Mouse (Mus musculus): ENCODE results near the gene Btbd19.

The Btbd19 gene

DNA sequence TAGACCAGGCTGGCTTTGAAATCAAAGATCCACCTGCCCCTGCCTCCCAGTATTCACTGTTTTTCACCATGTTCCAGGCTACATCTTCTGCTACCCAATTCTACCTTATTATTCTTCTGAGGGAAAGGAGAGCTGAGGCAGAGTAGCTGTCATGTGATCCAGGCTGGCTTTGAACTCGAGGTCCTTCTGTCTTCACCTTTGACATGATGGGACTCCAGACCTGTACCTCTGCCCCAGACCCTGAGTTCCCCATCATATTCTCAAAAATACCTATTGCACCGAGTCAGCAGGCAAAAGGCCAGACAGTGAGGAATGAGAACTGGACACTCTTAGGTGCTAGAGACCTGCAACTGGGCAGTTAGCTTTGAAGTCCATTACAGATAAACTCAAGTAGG, 9.1 kb upstream of the Btbd19 start:
- no peak for DNase-seq (ENCODE audit: low read depth)

DNA sequence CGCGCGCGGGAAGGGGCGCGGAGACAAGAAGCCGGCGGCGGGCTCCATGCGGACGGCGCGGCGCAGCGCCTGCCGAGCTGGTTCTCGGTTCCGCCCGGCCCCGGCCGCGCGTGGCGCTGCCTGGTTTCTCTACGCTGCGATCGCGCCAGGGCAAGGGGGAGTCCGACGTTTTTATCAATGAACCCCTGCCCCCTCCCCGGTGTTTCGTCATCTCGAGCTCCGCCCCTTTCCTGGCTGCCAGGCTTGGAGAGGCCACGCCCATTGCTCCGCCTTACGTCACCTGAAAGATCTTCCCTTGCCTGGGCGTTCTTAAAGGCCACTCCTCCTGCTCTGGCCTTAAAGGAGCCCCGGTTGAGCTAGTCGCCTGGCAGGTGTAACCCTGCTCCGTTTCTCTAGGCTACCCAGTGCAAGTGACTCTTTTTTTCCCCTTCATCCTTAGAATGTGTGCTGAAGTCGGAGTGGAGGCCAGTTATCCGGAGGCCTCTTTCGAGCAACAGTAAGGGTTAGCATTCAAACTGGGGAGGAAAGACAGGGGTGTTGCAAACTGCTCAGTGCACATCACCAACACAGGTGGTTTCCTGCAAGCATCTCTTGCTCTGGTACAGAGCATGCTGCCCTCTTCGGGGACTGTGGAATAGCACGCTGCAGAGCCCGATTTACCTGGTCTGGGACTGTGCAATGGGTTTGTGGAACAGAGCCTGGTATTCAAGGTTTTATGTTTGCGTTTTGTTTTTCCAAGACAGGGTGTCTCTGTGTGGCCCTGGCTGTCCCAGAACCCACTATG, 8.5 kb upstream of the Btbd19 start, which contains the start of gene Plk3:
Gene Plk3, minus strand, starts transcription at position 147 of the 784 bp plus-strand sequence.
- peak; percentile 97 for DNase-seq (ENCODE audit: low read depth)

DNA sequence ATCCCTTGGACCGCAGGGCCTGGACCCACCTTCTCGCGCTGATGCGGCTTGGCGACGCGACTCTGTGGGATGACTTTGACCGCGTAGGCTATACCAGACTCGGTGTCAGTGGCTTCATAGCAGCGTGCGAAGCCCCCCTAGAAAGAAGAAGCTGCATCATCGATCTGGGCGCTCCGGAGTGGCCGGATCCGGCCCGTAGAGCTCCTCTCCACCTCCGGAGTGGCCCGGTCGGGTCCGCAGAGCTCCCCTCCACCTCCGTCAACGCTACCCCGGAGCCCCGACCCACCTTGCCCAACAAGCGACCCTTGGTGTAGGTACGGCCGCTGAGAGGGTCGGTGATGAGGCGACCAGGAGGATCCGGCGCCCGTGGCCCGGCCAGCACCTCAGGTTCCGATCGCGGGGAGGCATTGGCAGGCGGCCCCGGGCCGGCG, 7.9 kb upstream of the Btbd19 start:
- no peak for DNase-seq (ENCODE audit: low read depth)

DNA sequence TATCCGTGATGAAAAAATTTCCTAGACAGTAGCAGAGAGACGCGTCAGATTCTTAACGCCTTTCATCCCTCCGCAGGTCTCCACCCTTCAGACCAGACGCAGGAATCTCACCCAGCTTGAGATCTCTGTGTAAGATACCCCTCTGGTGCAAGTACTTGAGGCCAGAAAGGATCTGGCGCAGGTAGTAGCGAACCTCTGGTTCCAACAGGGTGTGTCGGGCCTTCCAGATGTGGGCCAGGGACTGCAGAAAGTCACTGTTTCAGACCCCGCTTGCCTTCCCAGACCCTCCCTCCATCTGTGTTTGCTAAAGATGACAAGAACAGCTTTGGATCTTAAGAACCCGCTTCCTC, 7.2 kb upstream of the Btbd19 start:
- DNase-seq (ENCODE audit: low read depth), result no peak

DNA sequence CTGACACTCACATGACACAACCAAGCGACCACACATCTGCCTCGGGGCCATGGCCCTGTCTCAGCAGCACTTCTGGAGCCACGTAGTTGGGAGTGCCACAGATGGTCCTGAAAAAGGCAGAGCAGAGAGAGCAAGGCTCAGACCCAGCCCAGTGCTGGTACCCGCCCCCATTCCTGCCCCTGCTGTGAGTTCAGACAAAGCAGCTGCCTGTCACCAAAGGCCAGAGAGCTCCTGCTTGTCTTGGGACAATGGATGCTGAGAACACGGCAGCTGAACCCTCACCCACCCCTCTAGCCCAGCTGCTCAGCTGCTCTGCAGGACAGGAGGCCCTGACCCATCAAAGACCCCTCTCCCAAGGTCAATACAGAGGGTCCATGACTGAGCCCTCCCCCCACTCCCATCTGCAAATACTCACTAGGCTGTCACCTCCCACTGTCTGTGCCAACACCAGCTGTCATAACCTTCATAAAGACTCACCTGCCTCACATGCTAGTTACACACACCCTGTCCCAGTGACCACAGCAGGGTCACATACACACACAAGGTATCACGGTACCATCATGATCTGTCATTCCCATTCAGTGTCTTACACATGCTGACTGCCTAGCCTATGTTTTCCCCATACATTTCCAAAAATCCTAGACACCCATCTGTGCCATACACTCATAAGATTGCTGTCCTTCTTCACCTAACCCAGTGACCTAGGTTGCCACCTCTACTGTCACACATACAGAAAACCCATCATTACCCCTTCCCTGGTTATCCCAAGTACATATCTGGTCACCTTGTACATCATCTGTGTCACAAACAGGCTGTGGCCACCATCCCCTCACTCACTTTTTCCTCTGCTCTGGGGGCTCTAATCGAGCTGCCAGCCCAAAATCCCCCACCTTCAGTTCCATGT, 6.6 kb upstream of the Btbd19 start:
- DNase-seq (ENCODE audit: low read depth), result no peak

DNA sequence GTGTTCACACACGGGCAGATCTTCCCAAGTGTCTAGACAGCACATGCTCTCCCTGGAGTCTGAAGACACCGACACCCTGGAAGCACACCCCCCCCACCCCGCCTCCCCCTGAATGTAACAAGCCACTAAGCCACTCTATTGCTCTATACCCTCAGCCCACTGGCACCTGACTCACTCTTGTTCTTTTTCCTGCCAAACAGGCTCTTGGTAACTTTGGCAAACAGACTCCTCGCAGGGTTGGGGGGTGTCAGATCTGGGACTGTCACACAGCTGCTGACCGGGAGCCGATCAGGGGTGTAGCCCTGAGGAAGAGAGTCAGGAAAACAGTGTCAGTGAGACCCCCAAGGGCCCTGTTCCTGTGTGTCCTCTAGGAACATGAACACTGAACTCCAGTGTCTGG, 5.7 kb upstream of the Btbd19 start:
- DNase-seq (ENCODE audit: low read depth), result no peak

DNA sequence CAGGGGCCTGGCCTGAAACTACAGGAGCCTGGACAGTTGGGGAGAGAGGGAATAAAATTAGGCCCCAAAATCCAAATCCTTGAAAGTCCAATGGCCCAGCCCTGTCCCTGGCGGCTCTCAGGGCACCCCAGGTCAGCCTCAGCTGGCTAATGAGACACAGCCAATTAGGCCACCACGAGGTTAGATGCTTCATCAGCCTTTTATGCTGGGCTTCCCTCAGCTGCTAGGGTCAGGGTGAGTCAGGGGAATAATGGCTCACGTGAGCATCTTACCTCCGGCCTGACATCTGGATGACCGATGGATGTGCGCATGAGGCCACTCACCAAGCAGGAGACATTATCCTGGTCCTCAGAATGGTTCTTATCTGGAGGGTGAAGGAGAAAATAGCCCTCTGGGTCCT, 5.3 kb upstream of the Btbd19 start:
- no peak for DNase-seq (ENCODE audit: low read depth)

DNA sequence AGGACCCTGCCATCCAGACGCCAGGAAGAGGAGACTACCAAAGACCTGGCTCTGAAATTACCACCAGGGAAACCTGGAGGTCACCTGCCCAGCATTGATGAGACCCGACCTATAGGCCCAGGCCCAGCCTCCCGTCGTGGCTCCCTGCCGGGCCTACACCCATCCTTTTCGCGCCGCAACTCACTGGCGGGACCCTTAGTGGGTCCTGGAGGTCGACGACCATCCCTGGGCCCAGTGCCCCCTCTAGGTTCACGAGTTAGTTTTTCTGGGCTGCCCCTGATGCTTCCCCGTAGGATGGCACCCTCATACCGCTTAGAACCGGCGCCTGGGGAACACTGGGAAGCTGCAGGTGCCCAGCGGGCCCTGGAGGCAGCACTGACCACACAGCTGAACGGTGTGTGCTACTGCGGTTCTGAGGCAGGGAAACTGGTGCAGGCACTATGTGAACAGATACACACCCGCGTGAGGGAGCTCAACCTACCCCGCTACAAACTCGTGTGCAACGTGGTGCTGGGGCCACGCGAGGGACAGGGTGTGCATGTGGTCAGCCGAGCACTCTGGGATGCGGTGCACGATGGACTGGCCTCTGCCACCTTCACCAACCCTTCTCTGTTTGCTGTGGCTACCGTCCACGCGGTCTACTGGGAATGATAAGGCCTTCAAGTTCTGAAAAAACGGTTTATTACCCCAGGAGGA, 2.6 kb upstream of the Btbd19 start:
- DNase-seq (ENCODE audit: low read depth), result no peak

DNA sequence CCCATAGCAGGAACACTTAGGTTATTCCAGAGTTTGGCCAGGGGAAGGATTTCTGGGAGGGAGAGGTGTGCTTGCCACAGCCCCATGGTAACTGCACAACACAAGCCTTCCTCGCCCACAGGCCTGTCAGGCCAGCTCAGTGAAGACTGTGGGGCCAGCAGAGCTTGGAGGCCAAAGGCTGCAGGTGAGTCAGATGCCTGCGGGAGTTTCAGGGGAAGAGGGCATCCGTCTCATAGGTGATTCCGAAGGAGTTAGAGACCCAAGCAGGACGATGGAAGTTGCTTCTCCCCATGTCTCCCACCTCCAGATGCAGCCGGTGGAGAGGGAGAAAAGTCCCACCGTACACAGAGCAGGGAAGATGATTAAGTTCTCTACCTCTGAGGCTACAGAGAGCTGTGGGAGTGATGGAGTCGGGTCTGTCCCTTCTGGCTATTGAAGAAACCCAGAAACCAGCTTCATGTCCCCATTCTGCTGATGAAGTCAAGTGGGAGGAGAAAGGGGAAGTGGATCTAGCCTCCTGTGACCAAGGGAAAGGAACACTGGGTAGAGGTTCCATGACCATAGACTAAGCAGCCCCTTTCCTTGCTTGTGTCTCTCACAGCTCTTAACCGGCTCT, 1.3 kb upstream of the Btbd19 start, which contains the start of gene Tctex1d4:
Gene Tctex1d4, plus strand, starts transcription at position 120 of the 616 bp plus-strand sequence.
- no peak for DNase-seq (ENCODE audit: low read depth)

DNA sequence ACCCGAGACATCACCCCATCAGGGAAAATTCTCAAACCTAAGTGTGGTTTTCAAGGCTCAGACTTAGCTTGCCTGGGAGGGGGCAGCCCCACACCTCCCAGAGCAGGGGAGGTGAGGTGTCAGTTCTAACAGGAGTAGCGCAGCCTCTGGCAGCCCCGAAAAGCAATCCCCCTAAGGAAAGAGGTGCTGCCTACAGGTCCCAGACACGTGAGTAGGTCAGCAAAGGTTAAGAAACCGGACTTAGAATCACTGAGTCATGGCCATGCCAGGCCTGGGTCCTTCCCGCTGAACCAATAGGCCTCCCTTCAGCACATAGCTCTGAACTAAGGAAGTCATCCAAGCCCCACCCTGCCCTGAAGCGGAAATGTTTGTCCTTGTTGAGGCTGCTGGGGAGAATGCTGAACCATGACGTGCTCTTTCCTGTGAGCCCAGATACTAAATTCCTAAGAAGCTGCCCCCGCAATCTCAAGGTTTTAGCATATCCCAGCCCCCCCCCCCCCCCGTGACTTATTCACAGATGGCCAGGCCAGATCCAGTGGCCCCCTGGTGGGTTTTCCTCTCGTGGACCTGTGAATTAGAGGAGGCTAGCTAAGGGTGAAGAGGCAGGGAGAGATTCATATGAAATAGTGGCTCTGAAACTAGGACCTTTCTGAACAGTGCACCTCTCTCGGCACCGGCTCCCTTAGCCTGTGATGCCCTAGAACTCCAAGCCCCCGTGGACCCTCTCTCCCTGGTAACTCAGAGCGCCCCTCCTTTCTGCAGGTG, 567 bp upstream of the Btbd19 start:
- DNase-seq (ENCODE audit: low read depth), result no peak

DNA sequence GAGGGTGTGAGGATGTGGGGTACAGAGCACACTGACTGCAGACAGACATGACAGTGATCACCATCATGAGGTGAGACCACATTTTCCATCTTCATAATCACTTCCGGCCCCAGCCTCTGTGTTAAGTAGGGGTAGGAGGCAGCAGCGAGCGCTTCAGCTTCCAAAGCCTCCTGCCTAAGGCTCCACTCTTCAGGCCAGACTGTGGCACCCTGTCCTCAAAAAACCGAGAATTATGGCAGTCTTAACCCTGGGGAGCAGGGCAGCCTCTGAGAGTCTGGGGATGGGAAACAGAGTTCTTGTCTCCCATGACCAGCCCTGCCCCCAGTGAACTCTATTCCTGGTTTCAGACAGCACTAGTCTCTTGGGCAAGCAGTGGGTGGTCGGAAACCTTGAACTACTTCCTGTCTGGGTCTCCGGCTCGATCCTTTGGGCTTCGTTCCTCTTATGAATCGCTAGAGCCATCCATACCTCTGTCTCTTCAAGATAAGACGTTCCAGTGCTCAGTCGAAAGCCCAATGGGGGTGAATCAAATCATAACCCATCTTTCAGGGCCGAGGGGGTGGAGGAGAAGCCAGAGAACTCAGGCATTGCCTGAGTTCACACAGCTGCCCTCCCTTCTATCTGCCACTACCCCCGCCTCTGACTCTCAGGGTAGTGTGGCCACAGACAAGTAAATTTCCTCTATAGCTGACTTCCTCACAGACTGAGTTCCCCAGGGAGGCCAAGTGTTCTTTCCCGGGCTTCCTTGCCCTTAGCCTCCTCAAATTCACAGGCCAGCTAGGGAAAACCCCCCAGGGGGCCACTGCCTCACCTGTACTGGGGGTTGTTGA, 792 bp downstream of the Btbd19 start:
- peak; percentile 43 for DNase-seq (ENCODE audit: low read depth)

DNA sequence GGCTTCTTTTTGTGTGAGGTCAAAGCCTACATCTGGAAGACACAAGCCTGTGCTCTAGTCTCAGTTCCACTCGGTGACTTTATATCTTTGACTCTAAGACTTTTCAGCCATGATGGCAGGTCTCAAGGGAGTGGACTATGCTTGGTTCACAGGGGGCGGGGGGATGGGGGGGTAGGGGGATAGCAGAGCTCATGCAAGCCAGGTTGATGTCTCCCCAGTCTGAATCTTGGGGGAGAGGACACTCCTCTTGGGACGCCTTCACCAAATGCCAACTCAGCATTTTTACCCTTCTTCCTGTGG, 1.4 kb downstream of the Btbd19 start:
- no peak for DNase-seq (ENCODE audit: low read depth)

DNA sequence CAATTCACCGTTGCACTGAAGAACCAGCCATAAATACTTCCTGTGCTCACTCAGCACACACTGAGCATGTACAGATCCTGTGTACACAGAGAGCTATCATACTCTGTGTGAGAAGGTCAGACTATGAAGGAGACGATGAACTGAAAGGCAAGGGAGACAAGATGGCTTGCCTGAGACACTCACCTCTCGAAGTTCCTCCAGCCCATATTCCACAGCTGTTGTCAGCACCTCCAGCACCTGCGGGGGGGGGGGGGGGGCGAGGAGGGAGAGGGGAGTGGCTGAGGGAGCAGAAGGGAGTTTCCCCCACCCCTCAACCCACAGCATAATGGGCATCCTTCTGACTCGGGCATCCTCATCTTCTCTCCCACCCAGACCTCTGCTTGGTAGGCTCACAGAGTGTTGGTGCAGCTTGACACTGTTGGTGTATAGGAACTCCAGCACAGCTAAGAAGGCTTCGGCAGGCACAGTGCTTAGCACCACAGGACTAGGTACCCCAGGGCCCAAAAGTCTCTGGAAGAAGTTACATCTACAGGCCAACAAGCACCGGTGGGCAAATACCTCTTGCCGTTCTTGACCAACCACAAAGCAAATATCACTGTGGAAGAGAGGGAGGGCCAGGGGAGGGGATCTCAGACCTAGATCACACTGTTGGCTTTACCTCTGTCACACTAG, 1.8 kb downstream of the Btbd19 start:
- no peak for DNase-seq (ENCODE audit: low read depth)

DNA sequence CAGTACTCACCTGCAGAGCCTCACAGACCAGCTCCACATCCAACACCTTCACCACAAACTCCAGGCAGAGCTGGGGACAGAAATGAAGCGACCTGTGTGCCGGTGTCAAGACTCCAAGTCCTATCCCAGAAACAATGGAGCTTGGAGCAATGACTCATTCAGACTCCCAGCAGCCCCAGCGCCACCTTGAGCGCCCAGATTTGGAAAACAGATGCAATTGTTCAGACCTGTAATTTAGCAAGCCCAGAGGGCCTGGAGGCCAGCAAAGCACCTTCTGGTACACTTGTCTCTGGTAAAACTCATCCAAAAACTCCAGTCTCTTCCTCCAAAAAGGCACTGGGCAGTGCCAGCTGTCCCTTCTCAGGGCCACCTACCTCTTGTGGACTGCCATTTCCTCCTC, 3.3 kb downstream of the Btbd19 start:
- DNase-seq (ENCODE audit: low read depth), result no peak

DNA sequence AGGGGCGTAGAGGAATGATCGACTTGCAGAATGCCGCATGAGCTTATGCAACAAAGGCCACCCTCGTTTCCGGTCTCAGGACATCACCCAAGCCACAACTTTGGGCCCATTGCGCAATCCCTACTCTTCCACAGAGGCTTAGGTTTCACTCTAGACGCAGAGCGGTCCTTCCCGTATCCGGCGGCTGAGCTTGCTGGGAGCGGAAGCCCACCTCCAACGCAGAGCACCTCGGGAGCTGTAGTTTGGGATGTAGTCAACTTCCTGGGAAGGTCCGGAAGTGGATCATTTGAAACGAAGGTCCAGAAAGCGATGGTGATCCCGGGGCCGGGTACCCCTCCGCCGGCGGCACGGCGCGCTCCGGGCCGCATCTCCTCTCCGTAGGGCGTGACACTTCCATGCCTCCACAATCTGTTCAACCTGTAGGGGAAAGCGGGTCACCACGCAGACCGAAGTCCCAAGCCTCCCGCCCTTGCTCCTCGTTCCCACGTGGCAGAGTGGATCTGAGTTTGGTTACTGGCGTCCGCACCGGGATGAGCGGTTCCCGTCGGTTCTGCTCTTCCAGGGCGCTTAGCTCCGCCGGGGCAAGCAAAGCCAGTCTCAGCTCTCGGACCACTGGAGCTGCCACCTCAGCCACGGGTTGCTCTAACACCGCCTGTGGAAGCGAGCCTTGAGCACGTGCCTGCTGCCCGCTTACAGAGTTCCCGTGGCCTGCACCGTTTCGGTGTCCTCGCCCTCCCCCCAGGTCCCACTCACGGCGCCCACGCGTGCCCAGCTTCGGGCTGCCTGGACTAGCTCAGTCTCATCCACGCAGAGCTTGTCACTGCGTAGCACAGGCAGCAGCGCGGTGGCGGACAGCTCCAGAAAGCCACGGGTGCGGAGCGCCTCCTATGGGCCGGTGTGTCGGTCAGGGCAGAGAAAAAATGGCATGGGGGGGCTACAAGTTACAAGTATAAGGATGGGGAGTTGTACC, 4.8 kb downstream of the Btbd19 start:
- peak; percentile 91 for DNase-seq (ENCODE audit: low read depth)

DNA sequence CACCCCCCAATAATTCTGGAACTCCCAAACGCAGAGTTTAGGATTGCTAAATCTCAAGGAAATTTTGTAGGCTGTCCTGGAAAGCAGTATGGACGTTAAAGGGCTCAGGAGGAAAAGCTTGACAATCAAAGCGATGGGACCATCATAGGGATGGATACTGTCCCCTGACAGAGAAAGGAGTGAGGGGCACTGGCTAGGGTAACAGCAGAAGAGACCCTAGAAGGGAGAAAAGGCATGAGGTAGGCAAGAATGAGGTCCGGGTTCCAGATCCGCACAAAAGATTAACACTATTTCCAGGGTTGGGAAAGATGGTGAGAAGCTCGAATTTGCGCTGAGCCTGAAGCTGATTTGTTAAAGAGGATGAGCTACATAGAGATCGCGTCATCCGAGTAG, 5.5 kb downstream of the Btbd19 start:
- no peak for DNase-seq (ENCODE audit: low read depth)

DNA sequence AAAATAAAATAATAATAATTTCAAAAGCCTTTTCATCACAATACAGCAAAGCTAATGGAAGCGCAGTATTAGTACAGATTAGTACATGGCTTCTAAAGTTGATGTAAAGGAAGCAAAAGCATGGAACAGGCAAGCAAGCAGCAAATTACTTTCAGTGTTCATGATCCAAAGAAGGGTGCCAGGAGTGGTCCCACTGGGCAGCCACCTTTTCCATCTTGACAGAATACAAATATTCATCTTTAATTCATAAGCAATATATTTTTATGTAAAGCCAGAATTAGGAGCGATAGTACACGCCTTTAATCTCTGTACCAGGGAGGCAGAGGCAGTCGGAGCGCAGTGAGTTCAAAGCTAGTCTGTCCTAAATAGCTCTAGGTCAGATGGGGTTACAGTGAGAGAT, 5.9 kb downstream of the Btbd19 start:
- no peak for DNase-seq (ENCODE audit: low read depth)

DNA sequence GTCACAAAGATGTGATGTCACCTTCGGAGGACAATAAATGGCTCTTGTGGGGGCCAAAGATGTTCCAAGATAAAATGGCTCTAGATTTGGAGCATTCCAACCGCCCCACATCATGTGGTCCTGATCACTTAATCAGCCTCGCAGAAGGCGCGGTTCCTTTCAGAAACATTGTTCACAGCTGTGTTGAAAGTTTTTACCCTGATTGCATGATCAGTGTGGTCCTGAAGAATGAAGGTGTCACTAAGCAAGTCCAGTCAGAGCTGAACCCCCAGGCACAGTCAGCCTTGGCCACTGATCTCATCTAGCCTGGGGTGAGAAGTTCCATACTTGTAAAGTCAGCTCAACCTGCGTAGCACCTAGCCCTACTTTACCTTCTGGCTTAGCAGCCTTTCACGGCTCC, 7.6 kb downstream of the Btbd19 start:
- no peak for DNase-seq (ENCODE audit: low read depth)

DNA sequence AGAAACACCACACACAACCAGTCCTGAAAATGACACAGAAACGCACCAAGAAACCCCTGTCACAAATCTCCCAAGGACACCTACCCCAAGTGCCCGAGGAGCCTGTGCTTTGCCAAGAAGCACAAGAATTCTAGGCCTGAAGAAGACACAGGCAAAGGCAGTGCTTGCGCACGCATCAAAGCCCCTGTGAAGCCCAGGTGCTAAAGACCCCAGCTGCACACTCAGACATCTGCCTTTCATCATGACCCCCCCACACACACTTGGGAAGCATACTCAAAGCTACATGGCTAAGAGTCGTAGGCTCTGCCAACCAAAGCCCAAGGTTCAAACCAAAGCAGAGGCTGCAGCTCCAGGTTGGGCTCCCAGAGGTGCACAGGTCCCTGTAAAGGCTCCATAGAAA, 9.9 kb downstream of the Btbd19 start:
- no peak for DNase-seq (ENCODE audit: low read depth)

Measured in c-Kit-positive CD71-positive TER-119-negative erythroid progenitor cells, embryonic 14.5 days (primary cell).